Mouse (Mus musculus) MEL (cell line): ENCODE results near the gene Ropn1. TPM values are rescaled to one million over a fixed set of nuclear protein-coding genes. Genes with fewer than 3 reads are reported as not detected.

Experiments
- DNase-seq: peaks from one replicate; pipeline ENCODE4 v3.0.0; 2011; ENCODE audit warnings: low read depth, low spot score
- H3K27ac ChIP-seq: 2 replicates; pipeline ENCODE4 v1.5.1; 2012; ENCODE audit warnings: low read depth, mild to moderate bottlenecking, control low read depth, low read length, moderate library complexity; ENCODE audit not compliant: control insufficient read depth
- H3K27me3 ChIP-seq, 2 experiments: fragments of 150-350 bp in 1 of 2; sonication (generic) in 1 of 2; 2 replicates each; pipeline ENCODE4 v1.6.1; 2012; ENCODE audit warnings: low read length in 2 of 2, mild to moderate bottlenecking in 2 of 2, improper control_type of control experiment in 1 of 2, moderate library complexity in 1 of 2; ENCODE audit not compliant: insufficient read depth in 2 of 2, control insufficient read depth in 1 of 2
- H3K36me3 ChIP-seq, 2 experiments: 2 replicates each; pipeline ENCODE4 v1.6.1; 2012 to 2014; ENCODE audit warnings: low read length in 2 of 2, improper control_type of control experiment in 1 of 2, inconsistent platforms in 1 of 2, mild to moderate bottlenecking in 1 of 2; ENCODE audit not compliant: insufficient read depth in 2 of 2, control insufficient read depth in 1 of 2
- H3K4me1 ChIP-seq, 2 experiments: fragments of 150-350 bp in 1 of 2; sonication (generic) in 1 of 2; 2 replicates each; pipeline ENCODE4 v1.6.1; 2012; ENCODE audit warnings: low read length in 2 of 2, improper control_type of control experiment in 1 of 2, mild to moderate bottlenecking in 1 of 2; ENCODE audit not compliant: insufficient read depth in 2 of 2, control insufficient read depth in 1 of 2
- H3K4me3 ChIP-seq, 2 experiments: fragments of 150-350 bp in 1 of 2; sonication (generic) in 1 of 2; 2 replicates each; pipeline ENCODE4 v1.5.1; 2012; ENCODE audit warnings: low read depth in 2 of 2, low read length in 2 of 2, mild to moderate bottlenecking in 2 of 2, moderate library complexity in 2 of 2, control low read depth in 1 of 2, improper control_type of control experiment in 1 of 2; ENCODE audit not compliant: control insufficient read depth in 1 of 2, insufficient read depth in 1 of 2
- H3K79me2 ChIP-seq: 2 replicates; pipeline ENCODE4 v1.6.1; 2012; ENCODE audit warnings: mild to moderate bottlenecking, low read length, moderate library complexity; ENCODE audit not compliant: control insufficient read depth, poor library complexity, insufficient read depth
- H3K9ac ChIP-seq: 2 replicates; pipeline ENCODE4 v1.6.1; 2012; ENCODE audit warnings: low read depth, mild to moderate bottlenecking, control low read depth, low read length, moderate library complexity; ENCODE audit not compliant: control insufficient read depth, poor library complexity, severe bottlenecking
- H3K9me3 ChIP-seq: fragments of 150-350 bp; sonication (generic); replicated peaks from 2 replicates; pipeline ENCODE4 v1.6.1; 2012; ENCODE audit warnings: mild to moderate bottlenecking, low read length, improper control_type of control experiment, moderate library complexity; ENCODE audit not compliant: insufficient read depth
- BHLHE40 ChIP-seq: IDR thresholded peaks from 2 replicates; pipeline ENCODE4 v1.6.1; 2012; ENCODE audit warnings: low read depth, mild to moderate bottlenecking, inconsistent platforms, low read length, improper control_type of control experiment, borderline replicate concordance
- CHD1 ChIP-seq: IDR thresholded peaks from 2 replicates; pipeline ENCODE4 v1.6.1; 2012; ENCODE audit warnings: low read depth, mild to moderate bottlenecking, inconsistent platforms, low read length, improper control_type of control experiment
- CHD2 ChIP-seq: IDR thresholded peaks from 2 replicates; pipeline ENCODE4 v1.6.1; 2011; ENCODE audit warnings: low read length, improper control_type of control experiment
- CTCF ChIP-seq, 3 experiments: IDR thresholded peaks in 2 of 3; conservative IDR thresholded peaks in 1 of 3; 2 replicates each; pipeline ENCODE4 v1.5.1; 2011 to 2012; ENCODE audit warnings: low read length in 3 of 3, low read depth in 2 of 3, mild to moderate bottlenecking in 2 of 3, improper control_type of control experiment in 1 of 3, inconsistent platforms in 1 of 3, mixed read lengths in 1 of 3, moderate library complexity in 1 of 3; ENCODE audit not compliant: control insufficient read depth in 1 of 3, insufficient read depth in 1 of 3, poor library complexity in 1 of 3, severe bottlenecking in 1 of 3
- E2F4 ChIP-seq: IDR thresholded peaks from 2 replicates; pipeline ENCODE4 v1.6.1; 2011; ENCODE audit warnings: low read depth, low read length, improper control_type of control experiment, borderline replicate concordance
- ELF1 ChIP-seq: IDR thresholded peaks from 2 replicates; pipeline ENCODE4 v1.6.1; 2014; ENCODE audit warnings: low read depth, mild to moderate bottlenecking, inconsistent platforms, low read length, improper control_type of control experiment, moderate library complexity
- EP300 ChIP-seq, 2 experiments: IDR thresholded peaks; 2 replicates each; pipeline ENCODE4 v1.6.1; 2011; ENCODE audit warnings: improper control_type of control experiment in 2 of 2, low read length in 2 of 2, low read depth in 1 of 2, mild to moderate bottlenecking in 1 of 2
- ETS1 ChIP-seq: IDR thresholded peaks from 2 replicates; pipeline ENCODE4 v1.6.1; 2012; ENCODE audit warnings: low read depth, mild to moderate bottlenecking, inconsistent platforms, low read length, improper control_type of control experiment, moderate library complexity
- GATA1 ChIP-seq: IDR thresholded peaks from 2 replicates; pipeline ENCODE4 v1.6.1; 2011; ENCODE audit warnings: low read depth, low read length, improper control_type of control experiment
- HCFC1 ChIP-seq: IDR thresholded peaks from 2 replicates; pipeline ENCODE4 v1.6.1; 2012; ENCODE audit warnings: low read depth, mild to moderate bottlenecking, inconsistent platforms, low read length, improper control_type of control experiment, moderate library complexity
- JUND ChIP-seq: IDR thresholded peaks from 2 replicates; pipeline ENCODE4 v1.6.1; 2011; ENCODE audit warnings: low read depth, mild to moderate bottlenecking, improper control_type of control experiment, low read length
- KAT2A ChIP-seq: conservative IDR thresholded peaks from 2 replicates; pipeline ENCODE4 v1.6.1; 2012; ENCODE audit warnings: low read depth, low read length, improper control_type of control experiment, inconsistent platforms
- MAFK ChIP-seq: IDR thresholded peaks from 2 replicates; pipeline ENCODE4 v1.6.1; 2011; ENCODE audit warnings: low read depth, mild to moderate bottlenecking, low read length, improper control_type of control experiment, borderline replicate concordance
- MAX ChIP-seq: IDR thresholded peaks from 2 replicates; pipeline ENCODE4 v1.6.1; 2011; ENCODE audit warnings: low read length, improper control_type of control experiment
- MXI1 ChIP-seq: IDR thresholded peaks from 2 replicates; pipeline ENCODE4 v1.6.1; 2011; ENCODE audit warnings: mild to moderate bottlenecking, low read depth, low read length, improper control_type of control experiment
- MYB ChIP-seq: IDR thresholded peaks from 2 replicates; pipeline ENCODE4 v1.6.1; 2011; ENCODE audit warnings: mild to moderate bottlenecking, low read depth, low read length, improper control_type of control experiment
- NELFE ChIP-seq: IDR thresholded peaks from 2 replicates; pipeline ENCODE4 v1.6.1; 2011; ENCODE audit warnings: low read depth, low read length, improper control_type of control experiment
- NRF1 ChIP-seq: IDR thresholded peaks from 2 replicates; pipeline ENCODE4 v1.6.1; 2014; ENCODE audit warnings: low read depth, mild to moderate bottlenecking, inconsistent platforms, low read length, improper control_type of control experiment, moderate library complexity; ENCODE audit not compliant: poor library complexity, insufficient read depth, severe bottlenecking
- POLR2A ChIP-seq, 2 experiments: IDR thresholded peaks; 2 replicates each; pipeline ENCODE4 v1.6.1; 2011 to 2012; ENCODE audit warnings: low read length in 2 of 2, mild to moderate bottlenecking in 2 of 2, control low read depth in 1 of 2, improper control_type of control experiment in 1 of 2, low read depth in 1 of 2, moderate library complexity in 1 of 2; ENCODE audit not compliant: control insufficient read depth in 1 of 2, insufficient read depth in 1 of 2, poor library complexity in 1 of 2
- POLR2AphosphoS2 ChIP-seq: IDR thresholded peaks from 2 replicates; pipeline ENCODE4 v1.6.1; 2011; ENCODE audit warnings: low read length, improper control_type of control experiment
- POLR2AphosphoS5 ChIP-seq: IDR thresholded peaks from 2 replicates; pipeline ENCODE4 v1.6.1; 2012; ENCODE audit warnings: low read depth, borderline replicate concordance, mild to moderate bottlenecking, inconsistent platforms, low read length, moderate library complexity, mixed read lengths
- RAD21 ChIP-seq: IDR thresholded peaks from 2 replicates; pipeline ENCODE4 v1.6.1; 2011; ENCODE audit warnings: mild to moderate bottlenecking, low read depth, low read length, improper control_type of control experiment
- RCOR1 ChIP-seq: IDR thresholded peaks from 2 replicates; pipeline ENCODE4 v1.6.1; 2012; ENCODE audit warnings: low read depth, mild to moderate bottlenecking, inconsistent platforms, low read length, improper control_type of control experiment
- SIN3A ChIP-seq: IDR thresholded peaks from 2 replicates; pipeline ENCODE4 v1.6.1; 2012; ENCODE audit warnings: low read length, improper control_type of control experiment, inconsistent platforms
- TAL1 ChIP-seq: IDR thresholded peaks from 2 replicates; pipeline ENCODE4 v1.6.1; 2012; ENCODE audit warnings: mild to moderate bottlenecking, inconsistent platforms, low read length, moderate library complexity, mixed read lengths
- TBP ChIP-seq: IDR thresholded peaks from 2 replicates; pipeline ENCODE4 v1.8.0; 2011; ENCODE audit warnings: low read depth, low read length, improper control_type of control experiment
- TCF12 ChIP-seq: IDR thresholded peaks from 2 replicates; pipeline ENCODE4 v1.6.1; 2014; ENCODE audit warnings: low read depth, mild to moderate bottlenecking, inconsistent platforms, low read length, improper control_type of control experiment, moderate library complexity
- UBTF ChIP-seq: IDR thresholded peaks from 2 replicates; pipeline ENCODE4 v1.6.1; 2012; ENCODE audit warnings: low read depth, mild to moderate bottlenecking, inconsistent platforms, low read length, improper control_type of control experiment, moderate library complexity, borderline replicate concordance; ENCODE audit not compliant: insufficient read depth
- USF1 ChIP-seq: IDR thresholded peaks from 2 replicates; pipeline ENCODE4 v1.6.1; 2014; ENCODE audit warnings: low read depth, mild to moderate bottlenecking, inconsistent platforms, low read length, improper control_type of control experiment, moderate library complexity
- ZKSCAN1 ChIP-seq: IDR thresholded peaks from 2 replicates; pipeline ENCODE4 v1.6.1; 2012; ENCODE audit warnings: low read depth, mild to moderate bottlenecking, inconsistent platforms, low read length, improper control_type of control experiment, moderate library complexity
- ZMIZ1 ChIP-seq: IDR thresholded peaks from 2 replicates; pipeline ENCODE4 v1.6.1; 2012; ENCODE audit warnings: low read depth, mild to moderate bottlenecking, inconsistent platforms, low read length, improper control_type of control experiment, moderate library complexity
- ZNF384 ChIP-seq: IDR thresholded peaks from 2 replicates; pipeline ENCODE4 v1.6.1; 2012; ENCODE audit warnings: low read depth, mild to moderate bottlenecking, inconsistent platforms, low read length, improper control_type of control experiment
- polyA plus RNA-seq, 2 experiments: library from polyadenylated mRNA; stranded (reverse) in 1 of 2; unstranded in 1 of 2; fragments of >175 nt in 1 of 2; fragments of >200 nt in 1 of 2; gene quantifications; 2 replicates each; pipeline versions ENCODE4 v1.2.1 to v1.2.4; 2012; ENCODE audit warnings: low replicate concordance in 2 of 2, low read depth in 1 of 2; ENCODE audit not compliant: insufficient read length in 2 of 2, insufficient read depth in 1 of 2, missing spikeins in 1 of 2
- total RNA-seq: library from RNA; depleted of rRNA; stranded (reverse); fragments of 300-350 nt; gene quantifications from 2 replicates; pipeline ENCODE4 v1.2.3, GENCODE M21; 2012

The Ropn1 gene
- total and polyA plus RNA-seq, 3 experiments = not detected

- peak; percentile 79 for DNase-seq
- peak; percentile 50; the same call in 1 of the 2 replicates for TF ChIP-seq MXI1
- TF ChIP-seq TCF12 = no peak
- TF ChIP-seq SIN3A = peak; percentile 23; the same call in 1 of the 2 replicates
- H3K9ac ChIP-seq = peak overlapping the region; percentile 90
- no peaks in the 10 kb centered on the region for H3K27me3 ChIP-seq
- H3K9me3 ChIP-seq = no peaks in the 10 kb centered on the region
- H3K36me3 ChIP-seq = peaks cover 0 to 23% of the 10 kb centered on the region in 2 experiments; a peak in 2 of 4 replicates
- peak overlapping the region; percentile 77 to 97 for H3K4me3 ChIP-seq
- peaks cover 4 to 14% of the 10 kb centered on the region in 2 experiments for H3K4me1 ChIP-seq
- peaks cover 4% of the 10 kb centered on the region for H3K79me2 ChIP-seq
- H3K27ac ChIP-seq = peak overlapping the region; percentile 87
Observed at GRCm38 (mm10) chr16:34691156-34691555, 41.4 kb downstream of the Ropn1 start.

- Histone ChIP-seq H3K27me3 (no peaks in the 10 kb centered on the region), H3K36me3 (peaks cover 0 to 23% of the 10 kb centered on the region in 2 experiments; a peak in 2 of 4 replicates), H3K79me2 (peaks cover 4% of the 10 kb centered on the region), H3K4me3 (no peak overlapping the region), H3K9ac (no peak overlapping the region), H3K4me1 (peaks cover 4 to 14% of the 10 kb centered on the region in 2 experiments), H3K9me3 (no peaks in the 10 kb centered on the region), H3K27ac (peak overlapping the region; percentile 23; the same call in 1 of the 2 replicates)
- DNase-seq = peak; percentile 65
- TF ChIP-seq HCFC1 = no peak
- TF ChIP-seq TBP = no peak
- no peak for TF ChIP-seq JUND
- no peak for TF ChIP-seq ZKSCAN1
- TF ChIP-seq POLR2AphosphoS2 = no peak
- no peak for TF ChIP-seq BHLHE40
- no peak for TF ChIP-seq CHD1
- no peak for TF ChIP-seq ZMIZ1
- no peak for TF ChIP-seq CTCF (IDR thresholded peaks at IDR 0.05 in 2 of 3, conservative IDR thresholded peaks at IDR 0.05 in 1 of 3; ENCODE audit: control insufficient read depth in 1 of 3, insufficient read depth in 1 of 3, low read depth in 2 of 3, low read length in 3 of 3, poor library complexity in 1 of 3, severe bottlenecking in 1 of 3)
- no peak for TF ChIP-seq NELFE
- no peak for TF ChIP-seq E2F4
- TF ChIP-seq ZNF384 = peak; percentile 85
- TF ChIP-seq KAT2A = no peak
- no peak for TF ChIP-seq TAL1
- no peak for TF ChIP-seq NRF1
- TF ChIP-seq POLR2A (IDR thresholded peaks at IDR 0.05; ENCODE audit: control insufficient read depth in 1 of 2, insufficient read depth in 1 of 2, low read depth in 1 of 2, low read length in 2 of 2, poor library complexity in 1 of 2) = no peak
- no peak for TF ChIP-seq RAD21
- TF ChIP-seq MYB = peak; percentile 66
- TF ChIP-seq POLR2AphosphoS5 = no peak
- TF ChIP-seq RCOR1 = peak; percentile 44; the same call in 1 of the 2 replicates
- no peak for TF ChIP-seq MAX
- TF ChIP-seq TCF12 = peak; percentile 71
- TF ChIP-seq ELF1 = no peak
- 0 out of 2 replicates have a peak, but pooled peaks have one; percentile 27 for TF ChIP-seq SIN3A
- no peak for TF ChIP-seq MXI1
- peak; percentile 87 for TF ChIP-seq GATA1
- no peak for TF ChIP-seq UBTF
- peak; percentile 29; the same call in 1 of the 2 replicates for TF ChIP-seq ETS1
- TF ChIP-seq MAFK = no peak
- no peak for TF ChIP-seq CHD2
- peak; percentile 80 to 81 for TF ChIP-seq EP300 (IDR thresholded peaks at IDR 0.05; ENCODE audit: low read depth in 1 of 2, low read length in 2 of 2)
- no peak for TF ChIP-seq USF1
Observed at GRCm38 (mm10) chr16:34694477-34694876, 44.8 kb downstream of the Ropn1 start.
